Mouse (Mus musculus) cerebellum, adult 2 months (tissue): ENCODE data around the gene Rad51.

Source experiments
- CTCF ChIP-seq: fragments of 200-500 bp; IDR thresholded peaks from 2 replicates; pipeline ENCODE4 v1.5.1; 2011; ENCODE audit warnings: low read depth, mild to moderate bottlenecking, control low read depth, low read length, moderate library complexity, borderline replicate concordance; ENCODE audit not compliant: insufficient read depth
- POLR2A ChIP-seq: fragments of 200-500 bp; IDR thresholded peaks from 2 replicates; pipeline ENCODE4 v1.6.1; 2011; ENCODE audit warnings: low read length, control low read depth, borderline replicate concordance; ENCODE audit not compliant: insufficient read depth

GRCm38 (mm10) chr2:119172446-119172845 is 59.9 kb downstream of the Rad51 start:
- TF ChIP-seq CTCF: no peak
- no peak for TF ChIP-seq POLR2A
